In the genomic region with DNA sequence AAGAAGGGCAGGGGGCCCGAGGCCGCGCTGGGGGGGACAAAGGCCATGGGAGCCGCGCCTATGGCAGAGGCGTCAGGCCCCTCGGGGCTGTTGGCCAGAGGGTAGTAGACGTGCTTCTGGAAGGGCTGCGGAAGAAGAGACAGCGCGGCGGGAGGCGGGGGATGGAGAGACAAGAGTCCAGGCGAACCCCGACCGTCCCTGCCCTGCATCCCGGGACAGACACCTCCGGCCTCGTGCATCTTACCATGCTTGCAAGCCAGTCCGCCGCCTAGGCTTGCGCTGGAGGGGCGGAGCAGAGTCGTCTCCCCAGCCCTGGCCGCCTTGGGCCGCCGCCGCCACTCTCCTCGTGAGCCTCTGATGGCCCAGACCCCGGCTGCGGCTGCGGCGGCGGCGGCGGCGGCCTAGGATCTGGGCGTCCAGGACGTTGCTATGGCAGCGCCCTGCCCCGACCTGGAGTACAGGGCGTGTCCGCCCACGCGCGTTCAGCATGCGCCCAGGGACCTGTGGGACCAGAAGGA, we compare ENCODE assay signal across 8 mouse cellular contexts. TPM values are rescaled to one million over a fixed set of nuclear protein-coding genes. Genes with fewer than 3 reads are reported as not detected.
DNase-seq lines count a peak whose midpoint lies in the region; ATAC-seq lines count a peak whose summit lies in the region.

No protein-coding gene starts in this region.

- peak; percentile 61 for ATAC-seq in granulocyte monocyte progenitor cell, adult 5-6 weeks (replicated peaks; ENCODE audit: poor library complexity, severe bottlenecking)
- peak; percentile 54 for ATAC-seq in megakaryocyte progenitor cell, adult 5-6 weeks (replicated peaks; ENCODE audit: poor library complexity)

- DNase-seq in ovary, adult 18-20 months (ENCODE audit: low spot score) = peak; percentile 8
- DNase-seq in ovary, postnatal 10 days (ENCODE audit: low spot score) = no peak
- peak; percentile 25 for DNase-seq in cerebellum, adult 8-10 months
- peak; percentile 38 for DNase-seq in kidney, postnatal 14 days
- DNase-seq in testis, postnatal 14 days (ENCODE audit: low spot score) = peak; percentile 54
- DNase-seq in left cerebral cortex, adult 8-10 months (ENCODE audit: low spot score in 2 of 2) = no peak

RNA-seq across cellular contexts. Expression of a gene that starts 2.5 kb away (rescaled TPM):
- 0.53 TPM in 1 of 2 replicates, not detected in the other for total RNA-seq in granulocyte monocyte progenitor cell, adult 5-6 weeks (2014; fragmentation: Nextera tagmentation)
- total RNA-seq in granulocyte monocyte progenitor cell, adult 5-6 weeks (2017) = 1.7 TPM in 1 of 2 replicates, not detected in the other
- total RNA-seq in megakaryocyte progenitor cell, adult 5-6 weeks (2015) = 0.46 and 0.49 TPM in 2 replicates
- total RNA-seq in megakaryocyte progenitor cell, adult 5-6 weeks (2017) = 0.03 and 0.92 TPM in 2 replicates
- total RNA-seq in left cerebral cortex, adult 8-10 months (2022) = 100 to 1,000 TPM; 108 to 118 (median 112) TPM

RNA-seq across cellular contexts. Expression of a gene that starts 15.1 kb away (rescaled TPM):
- total RNA-seq in granulocyte monocyte progenitor cell, adult 5-6 weeks (2014; fragmentation: Nextera tagmentation) = 58.0 and 62.4 TPM in 2 replicates
- 128 and 142 TPM in 2 replicates for total RNA-seq in granulocyte monocyte progenitor cell, adult 5-6 weeks (2017)
- 69.2 and 72.5 TPM in 2 replicates for total RNA-seq in megakaryocyte progenitor cell, adult 5-6 weeks (2015)
- total RNA-seq in megakaryocyte progenitor cell, adult 5-6 weeks (2017) = 116 and 124 TPM in 2 replicates
- 10 to 100 TPM; 30.8 to 32.4 (median 31.5) TPM for total RNA-seq in left cerebral cortex, adult 8-10 months (2022)

Comparison
In these comparisons a context has a peak if more than half of its experiments do, and no peak if none do; other contexts are left out.
1. DNase-seq: peak in ovary, adult 18-20 months (single experiment), cerebellum, adult 8-10 months (single experiment), kidney, postnatal 14 days (single experiment) and testis, postnatal 14 days (single experiment); none in ovary, postnatal 10 days (single experiment) and left cerebral cortex, adult 8-10 months (0 of 2).
2. RNA of a gene that starts 2.5 kb away (total RNA-seq): 108 to 118 TPM in left cerebral cortex, adult 8-10 months; 0.03 to 0.92 TPM in megakaryocyte progenitor cell, adult 5-6 weeks and 0.53 to 1.7 TPM in granulocyte monocyte progenitor cell, adult 5-6 weeks; every median in the first group is over 10 times any median in the second.